Mouse (Mus musculus) heart, postnatal 36 days (tissue): ENCODE results near the gene St6gal1. TPM values are rescaled to one million over a fixed set of nuclear protein-coding genes. Genes with fewer than 3 reads are reported as not detected.

Source experiments
- DNase-seq, 2 experiments: peaks; one replicate each; pipeline ENCODE4 v3.0.0; 2021 to 2022
- intact Hi-C: fragments of 180-260 bp; cut with DNase I; formaldehyde crosslinking; loops from one replicate; pipeline ENCODE4 v1.15.1; 2025
- total RNA-seq, 2 experiments: library from RNA; stranded (reverse); gene quantifications; 2 replicates each; pipeline ENCODE4 v1.2.3; 2021

The St6gal1 gene
- total RNA-seq, 2 experiments from 2014 or later, result 9.2 to 10.0 TPM

DNA sequence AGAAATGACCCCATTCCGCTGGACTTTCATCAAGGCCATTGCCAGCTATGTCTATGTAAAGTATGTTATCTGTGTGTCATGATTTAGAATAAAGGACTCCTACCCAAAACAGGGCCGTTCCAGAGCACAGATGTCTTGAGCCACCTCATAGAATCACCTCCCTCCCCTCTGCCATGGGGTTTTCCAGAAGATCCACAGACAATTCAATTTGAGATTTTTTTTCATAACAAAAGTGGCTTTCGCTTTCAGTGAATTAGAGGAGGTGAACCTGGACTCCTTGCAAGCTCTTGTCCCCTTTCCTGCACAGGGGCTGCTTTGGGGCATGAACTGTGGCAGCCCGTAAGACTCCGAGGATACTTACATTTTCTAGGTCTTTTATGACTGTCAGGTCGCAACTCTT lies 70.2 kb downstream of the St6gal1 start:
- no peak for DNase-seq
- intact Hi-C loops, result no loop called here

- no peak for DNase-seq
- intact Hi-C loops, result no loop called here
These were observed 71.2 kb downstream of the St6gal1 start for GRCm38 (mm10) chr16:23295720-23296119.

DNA sequence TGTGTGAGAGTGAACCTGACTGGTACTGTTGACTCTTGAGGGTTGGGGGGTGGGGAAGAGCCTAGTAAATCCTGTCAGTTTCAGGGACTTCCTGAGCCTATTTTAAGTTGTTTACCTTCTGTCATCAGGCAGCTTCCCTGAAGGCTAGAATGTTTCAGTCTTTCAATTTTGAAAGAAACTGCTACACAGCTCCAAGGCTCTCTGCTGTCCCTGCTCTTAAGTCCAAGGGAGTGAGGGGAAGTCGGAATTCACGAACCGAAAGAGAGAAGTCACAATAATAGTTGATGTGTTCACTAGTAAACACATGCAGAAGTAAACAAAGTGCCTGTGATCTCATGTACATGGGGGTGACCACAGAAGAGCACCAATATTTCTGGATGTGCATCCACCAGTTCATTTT lies 72.2 kb downstream of the St6gal1 start:
- no peak for DNase-seq
- intact Hi-C loops, result no loop called here

GRCm38 (mm10) chr16:23298441-23298840 lies 73.9 kb downstream of the St6gal1 start:
- no peak for DNase-seq
- intact Hi-C loops, result no loop called here

DNA sequence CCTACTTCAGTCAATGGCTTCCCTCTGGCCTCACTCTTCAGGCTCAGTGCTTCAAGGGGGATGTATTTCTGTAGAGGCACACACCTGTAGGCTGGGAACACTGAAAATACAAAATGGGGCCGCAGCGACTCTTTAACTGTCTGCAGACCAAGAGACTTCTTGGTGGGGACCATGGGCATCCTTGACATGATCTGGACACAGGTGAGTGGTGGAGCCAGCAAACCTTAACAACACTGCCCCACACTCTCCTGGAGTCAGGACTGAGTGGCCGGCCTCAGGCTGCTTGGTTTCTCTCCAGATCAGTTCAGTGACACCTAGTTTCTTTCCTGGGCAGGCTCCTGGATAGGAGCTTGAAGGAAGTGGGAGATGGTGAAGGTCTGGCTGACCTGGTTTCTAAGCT lies 74.4 kb downstream of the St6gal1 start:
- DNase-seq, result no peak
- intact Hi-C loops, result no loop called here

DNA sequence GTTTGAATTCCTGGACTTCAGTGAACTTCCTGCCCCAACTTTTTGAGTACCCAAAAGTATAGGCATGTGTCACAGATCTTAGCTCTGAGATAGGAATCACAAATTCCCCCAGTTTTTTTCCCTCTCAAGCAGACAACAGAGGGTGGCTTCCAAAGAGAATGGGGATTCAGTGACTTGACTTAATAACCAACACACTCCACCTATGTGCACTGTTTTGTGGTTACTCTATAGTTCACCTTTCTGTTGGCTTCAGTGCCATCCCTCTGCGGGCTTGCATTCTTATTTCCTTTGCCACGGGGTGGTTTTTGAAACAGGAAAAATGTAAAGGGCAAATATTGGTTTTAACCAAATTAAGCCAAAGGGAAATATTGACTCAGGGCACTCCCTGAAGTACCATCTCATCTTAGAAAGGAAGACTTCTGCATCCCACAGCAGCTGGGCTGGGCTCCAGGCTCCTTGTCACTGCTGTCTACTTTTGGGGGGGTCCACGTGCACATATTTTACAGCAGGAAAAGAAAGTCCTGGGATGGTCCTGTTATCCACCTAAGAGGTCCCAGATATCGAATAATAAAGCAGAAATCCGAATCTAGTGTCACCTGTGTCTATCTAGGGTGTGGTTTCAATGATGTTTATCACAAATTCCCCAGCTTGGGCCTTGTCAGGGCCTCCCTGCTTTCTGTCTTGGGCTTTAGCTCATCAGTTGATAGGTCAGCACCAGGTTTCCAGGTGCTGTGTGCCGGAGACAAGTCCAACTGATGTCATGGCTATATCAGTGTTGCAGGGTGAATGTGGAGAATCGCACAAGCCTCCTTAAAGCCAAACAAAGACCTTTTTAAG lies 75.6 kb downstream of the St6gal1 start:
- intact Hi-C loops, result no loop called here
- DNase-seq, result no peak

GRCm38 (mm10) chr16:23301762-23302161 lies 77.2 kb downstream of the St6gal1 start:
- intact Hi-C loops, result no loop called here
- no peak for DNase-seq

DNA sequence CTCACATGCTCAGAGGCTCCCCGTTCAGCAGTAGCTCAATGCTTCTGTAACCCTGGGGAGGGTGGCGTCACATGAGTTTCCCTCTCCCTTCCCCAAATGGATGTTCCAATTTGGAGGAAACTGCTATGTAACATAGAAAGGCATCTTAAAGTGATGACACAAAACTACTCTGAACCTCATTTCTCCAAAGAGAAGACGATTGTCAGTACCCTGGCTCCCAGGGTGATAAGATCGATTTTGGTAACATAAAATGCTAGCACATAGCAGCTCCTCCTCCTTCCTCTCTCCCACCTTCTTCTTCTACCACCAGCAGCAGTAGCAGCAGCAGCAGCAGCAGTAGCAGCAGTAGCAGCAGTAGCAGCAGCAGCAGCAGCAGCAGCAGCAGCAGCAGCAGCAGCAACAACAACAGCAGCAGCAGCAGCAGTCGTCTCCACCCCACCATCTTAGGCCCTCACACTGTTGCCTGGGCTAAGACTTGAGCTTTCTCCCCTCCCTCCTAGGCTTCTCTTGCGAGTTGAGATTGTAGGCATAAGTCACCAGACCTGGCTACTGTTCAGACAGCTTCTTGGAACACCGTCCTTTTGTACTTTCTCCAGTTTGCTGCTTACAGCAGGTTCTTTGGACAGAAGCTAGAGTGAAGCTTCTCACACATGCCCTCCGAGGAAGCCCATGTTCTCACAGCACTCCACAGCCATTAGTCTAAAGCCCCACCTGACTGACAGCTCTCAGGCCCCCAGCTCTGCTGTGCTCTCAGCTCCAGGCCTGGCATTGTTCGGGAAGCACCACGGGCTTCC lies 81.5 kb downstream of the St6gal1 start:
- intact Hi-C loops, result no loop called here
- no peak for DNase-seq

- no peak for DNase-seq
- intact Hi-C loops, result no loop called here
These were observed 82.8 kb downstream of the St6gal1 start for GRCm38 (mm10) chr16:23307142-23307968.

DNA sequence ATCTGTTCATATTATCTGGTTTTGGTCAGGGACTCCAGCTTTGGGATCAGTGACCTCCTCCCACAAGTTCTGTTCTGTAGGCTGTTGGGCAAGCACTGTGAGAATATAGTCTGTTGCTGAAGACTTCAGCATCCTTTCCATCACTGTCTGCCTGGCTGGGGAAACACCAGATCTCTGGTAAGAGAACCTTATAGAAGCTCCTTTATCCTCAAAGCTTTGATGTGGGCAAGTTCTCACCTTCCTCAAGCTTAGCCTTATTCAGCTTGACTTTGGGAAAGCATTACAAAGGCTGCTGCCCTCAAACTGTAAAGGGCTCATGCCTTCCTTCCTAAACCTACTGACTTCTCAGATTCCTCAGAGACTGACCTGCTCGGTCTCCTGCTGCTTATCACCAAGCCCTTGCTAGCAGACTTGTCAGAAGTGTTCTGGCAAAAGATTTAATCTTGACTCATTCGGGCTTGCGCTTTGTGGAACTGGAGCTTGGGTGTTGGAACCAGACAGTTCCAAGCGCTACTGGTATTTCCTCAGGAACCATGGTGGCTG lies 83.5 kb downstream of the St6gal1 start:
- intact Hi-C loops, result no loop called here
- no peak for DNase-seq

GRCm38 (mm10) chr16:23309080-23309479 lies 84.5 kb downstream of the St6gal1 start:
- intact Hi-C loops, result no loop called here
- no peak for DNase-seq

- intact Hi-C loops, result no loop called here
- no peak for DNase-seq
These were observed 88.1 kb downstream of the St6gal1 start for GRCm38 (mm10) chr16:23312604-23313003.

- DNase-seq, result peak in 1 of 2 experiments; percentile 34
- intact Hi-C loops, result no loop called here
These were observed 90.2 kb downstream of the St6gal1 start for GRCm38 (mm10) chr16:23314790-23315189.

- DNase-seq, result no peak
- intact Hi-C loops, result no loop called here
These were observed 93.0 kb downstream of the St6gal1 start for GRCm38 (mm10) chr16:23317411-23318047.

DNA sequence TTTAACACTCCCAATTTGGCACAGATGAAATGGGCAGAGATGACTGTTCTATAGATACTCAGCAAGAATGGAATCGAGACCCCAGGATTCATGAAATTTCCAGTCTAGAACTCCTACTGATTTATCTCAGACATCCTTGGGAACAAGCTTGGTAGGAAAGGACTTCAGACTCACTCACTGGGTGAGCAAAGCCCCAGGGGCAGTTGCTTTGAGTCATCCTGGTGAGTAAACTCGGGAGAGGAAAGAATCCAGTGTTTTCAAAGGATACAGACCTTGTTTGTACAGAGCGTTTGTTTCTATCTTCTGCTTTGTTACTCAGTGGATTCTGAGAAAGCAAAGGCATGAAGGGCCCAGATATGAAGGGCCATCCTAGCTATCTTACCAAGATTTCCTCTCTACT lies 95.5 kb downstream of the St6gal1 start:
- intact Hi-C loops, result no loop called here
- DNase-seq, result no peak

- no peak for DNase-seq
- intact Hi-C loops, result no loop called here
These were observed 96.0 kb downstream of the St6gal1 start for GRCm38 (mm10) chr16:23320579-23320978.

GRCm38 (mm10) chr16:23322453-23322852 lies 97.9 kb downstream of the St6gal1 start:
- DNase-seq, result no peak
- intact Hi-C loops, result no loop called here

DNA sequence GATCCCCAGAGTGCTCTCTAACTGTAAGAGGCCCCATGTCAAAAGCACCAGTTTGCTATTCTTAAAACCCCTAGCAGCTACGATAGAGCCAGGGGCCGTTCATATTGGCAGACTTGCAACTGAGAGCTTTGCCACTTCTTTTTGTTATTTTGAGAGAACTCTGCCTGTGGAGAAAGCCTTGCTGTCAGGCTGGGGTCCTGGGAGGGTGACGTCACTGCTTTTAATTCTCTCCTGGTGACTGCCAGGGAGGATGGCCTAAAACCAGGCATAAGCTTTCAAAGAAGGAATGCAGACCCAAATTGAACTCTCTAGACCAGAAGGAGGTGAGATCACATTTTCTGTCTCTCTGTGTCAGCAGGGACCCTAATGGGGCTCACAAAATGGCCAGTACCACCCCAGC lies 99.4 kb downstream of the St6gal1 start:
- intact Hi-C loops, result no loop called here
- DNase-seq, result no peak

GRCm38 (mm10) chr16:23324867-23325650 lies 100.5 kb downstream of the St6gal1 start:
- DNase-seq, result no peak
- intact Hi-C loops, result no loop called here
